Mouse (Mus musculus) C2C12 (cell line): Measurements from ENCODE around the gene Chst11. TPM values are rescaled to one million over a fixed set of nuclear protein-coding genes. Genes with fewer than 3 reads are reported as not detected.

Source experiments
- H3K27me3 ChIP-seq: one replicate; pipeline ENCODE4 v1.6.1; 2011; ENCODE audit not compliant: control insufficient read depth, insufficient read depth, insufficient read length
- H3K36me3 ChIP-seq: one replicate; pipeline ENCODE4 v1.6.1; 2011; ENCODE audit not compliant: control insufficient read depth, insufficient read depth
- H3K4me3 ChIP-seq: one replicate; pipeline ENCODE4 v1.5.1; 2011; ENCODE audit warnings: mild to moderate bottlenecking, control low read depth; ENCODE audit not compliant: poor library complexity, insufficient read depth, severe bottlenecking
- H3K79me2 ChIP-seq: one replicate; pipeline ENCODE4 v1.6.1; 2011; ENCODE audit not compliant: control insufficient read depth, insufficient read depth
- H3K79me3 ChIP-seq: one replicate; pipeline ENCODE4 v1.6.1; 2011; ENCODE audit warnings: low read depth, control low read depth
- H3ac ChIP-seq: one replicate; pipeline ENCODE3; 2011; ENCODE audit warnings: low read depth; ENCODE audit not compliant: control insufficient read depth, insufficient read length
- CEBPB ChIP-seq: IDR thresholded peaks from one replicate; pipeline ENCODE4 v1.6.1; 2011; ENCODE audit warnings: low read depth, mild to moderate bottlenecking, control low read depth, moderate library complexity
- CTCF ChIP-seq: IDR thresholded peaks from one replicate; pipeline ENCODE4 v1.5.1; 2011; ENCODE audit not compliant: control insufficient read depth, insufficient read depth, insufficient read length
- FOSL1 ChIP-seq: IDR thresholded peaks from one replicate; pipeline ENCODE4 v1.8.0; 2011; ENCODE audit warnings: mild to moderate bottlenecking, low read length; ENCODE audit not compliant: poor library complexity, insufficient read depth, severe bottlenecking
- MAX ChIP-seq: IDR thresholded peaks from one replicate; pipeline ENCODE4 v1.6.1; 2011; ENCODE audit warnings: mild to moderate bottlenecking, control low read depth
- MYOD1 ChIP-seq: IDR thresholded peaks from one replicate; pipeline ENCODE4 v1.6.1; 2011; ENCODE audit warnings: low read depth; ENCODE audit not compliant: control insufficient read depth, insufficient read length
- MYOG ChIP-seq: IDR thresholded peaks from one replicate; pipeline ENCODE4 v1.6.1; 2011; ENCODE audit not compliant: control insufficient read depth, insufficient read length; ENCODE audit errors: extremely low read depth
- USF1 ChIP-seq: IDR thresholded peaks from one replicate; pipeline ENCODE4 v1.6.1; 2011; ENCODE audit warnings: low read depth, mild to moderate bottlenecking, control low read depth, moderate library complexity
- polyA plus RNA-seq: library from polyadenylated mRNA; unstranded; fragments of >200 nt; fragmentation: generic; extraction: Trizol; gene quantifications from one replicate; pipeline ENCODE4 v1.2.1, GENCODE M21; 2012; ENCODE audit warnings: missing spikeins

Chst11 gene
- polyA plus RNA-seq, 1 experiment: 15.9 TPM

- Histone ChIP-seq H3K36me3 (no peaks in the 10 kb centered on the region), H3K79me2 (no peaks in the 10 kb centered on the region), H3K79me3 (no peaks in the 10 kb centered on the region), H3K27me3 (no peaks in the 10 kb centered on the region), H3ac (no peak overlapping the region), H3K4me3 (no peak overlapping the region)
- TF ChIP-seq FOSL1: no peak
- TF ChIP-seq CEBPB: no peak
- TF ChIP-seq MYOD1: no peak
- TF ChIP-seq CTCF: no peak
- TF ChIP-seq USF1: no peak
- TF ChIP-seq MAX: no peak
- no peak for TF ChIP-seq MYOG
Measured at GRCm38 (mm10) chr10:82961302-82961701, 24.0 kb upstream of the Chst11 start.

GRCm38 (mm10) chr10:82962018-82962417 lies 23.3 kb upstream of the Chst11 start:
- no peak overlapping the region for H3K4me3 ChIP-seq
- H3K27me3 ChIP-seq: no peaks in the 10 kb centered on the region
- H3K36me3 ChIP-seq: no peaks in the 10 kb centered on the region
- no peak overlapping the region for H3ac ChIP-seq
- TF ChIP-seq USF1: no peak
- no peak for TF ChIP-seq MAX
- no peak for TF ChIP-seq FOSL1
- TF ChIP-seq CEBPB: no peak
- no peak for TF ChIP-seq CTCF
- no peak for TF ChIP-seq MYOD1
- TF ChIP-seq MYOG: no peak
- no peaks in the 10 kb centered on the region for H3K79me3 ChIP-seq
- no peaks in the 10 kb centered on the region for H3K79me2 ChIP-seq

- Histone ChIP-seq H3K36me3 (no peaks in the 10 kb centered on the region), H3ac (no peak overlapping the region), H3K79me3 (no peaks in the 10 kb centered on the region), H3K79me2 (no peaks in the 10 kb centered on the region), H3K4me3 (no peak overlapping the region), H3K27me3 (no peaks in the 10 kb centered on the region)
- TF ChIP-seq MAX (no peak), CEBPB (no peak), MYOD1 (peak; percentile 63), USF1 (no peak), MYOG (no peak), CTCF (no peak), FOSL1 (peak; percentile 58)
Measured at GRCm38 (mm10) chr10:82962472-82963020, 22.8 kb upstream of the Chst11 start.

- no peaks in the 10 kb centered on the region for H3K27me3 ChIP-seq
- no peaks in the 10 kb centered on the region for H3K36me3 ChIP-seq
- no peak overlapping the region for H3ac ChIP-seq
- H3K79me3 ChIP-seq: no peaks in the 10 kb centered on the region
- no peaks in the 10 kb centered on the region for H3K79me2 ChIP-seq
- no peak overlapping the region for H3K4me3 ChIP-seq
- TF ChIP-seq USF1 (no peak), MAX (no peak), CTCF (no peak), FOSL1 (no peak), MYOD1 (no peak), CEBPB (no peak)
Measured at GRCm38 (mm10) chr10:82964491-82964890, 20.8 kb upstream of the Chst11 start.

GRCm38 (mm10) chr10:82966672-82967071 lies 18.6 kb upstream of the Chst11 start:
- Histone ChIP-seq H3K27me3 (no peaks in the 10 kb centered on the region), H3K4me3 (no peak overlapping the region), H3K79me2 (no peaks in the 10 kb centered on the region), H3ac (no peak overlapping the region), H3K36me3 (no peaks in the 10 kb centered on the region), H3K79me3 (no peaks in the 10 kb centered on the region)
- TF ChIP-seq USF1 (no peak), FOSL1 (no peak), CTCF (no peak), MYOG (no peak), MYOD1 (no peak), MAX (no peak), CEBPB (no peak)

- Histone ChIP-seq H3K79me3 (no peaks in the 10 kb centered on the region), H3K4me3 (no peak overlapping the region), H3K79me2 (no peaks in the 10 kb centered on the region), H3K36me3 (no peaks in the 10 kb centered on the region), H3ac (no peak overlapping the region), H3K27me3 (no peaks in the 10 kb centered on the region)
- no peak for TF ChIP-seq FOSL1
- TF ChIP-seq MAX: no peak
- no peak for TF ChIP-seq CEBPB
- TF ChIP-seq MYOD1: no peak
- TF ChIP-seq USF1: no peak
- no peak for TF ChIP-seq CTCF
- TF ChIP-seq MYOG: no peak
Measured at GRCm38 (mm10) chr10:82969612-82970011, 15.7 kb upstream of the Chst11 start.
